In the genomic region with DNA sequence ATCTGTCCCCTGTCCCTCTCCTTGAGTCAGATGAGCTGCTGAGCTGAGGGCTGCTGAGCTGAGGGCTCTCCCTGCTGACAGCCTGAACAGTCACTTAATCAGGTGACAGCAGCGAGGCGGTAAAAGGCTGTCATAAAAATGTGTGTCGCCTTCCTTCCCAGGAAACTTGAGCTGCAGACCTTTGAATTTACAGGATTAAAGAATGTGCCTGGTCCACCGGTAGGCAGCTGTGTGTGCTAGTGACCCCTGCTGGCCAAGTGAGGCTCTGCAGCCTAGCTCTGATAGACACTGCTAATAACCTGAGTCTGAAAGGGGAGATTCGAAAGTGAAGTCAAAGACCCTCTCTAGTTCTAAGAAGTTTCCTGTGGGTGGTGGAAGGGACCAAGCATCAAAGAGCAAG, we compare ENCODE assay signal across 8 mouse cellular contexts. TPM values are rescaled to one million over a fixed set of nuclear protein-coding genes. Genes with fewer than 3 reads are reported as not detected.
DNase-seq lines count a peak whose midpoint lies in the region; ATAC-seq lines count a peak whose summit lies in the region.

No protein-coding gene starts in this region.

- WGBS in kidney, embryonic 16.5 days, result 8% methylated on average over 5 of the region's 5 CpGs
- WGBS in liver, embryonic 11.5 days, result 11% methylated on average over 5 of the region's 5 CpGs
- WGBS in neural tube, embryonic 14.5 days, result 8% methylated on average over 5 of the region's 5 CpGs

- DNase-seq in 3T3-L1 (ENCODE audit: low read depth, low spot score) (peak; percentile 76), WW6 (ENCODE audit: low read depth, low spot score) (peak; percentile 34)
- peak; percentile 87 to 89 for DNase-seq in cerebellum, postnatal 25 days
- DNase-seq in frontal cortex, postnatal 36 days (ENCODE audit: low spot score in 2 of 2), result peak; percentile 83 to 88
- DNase-seq in liver, embryonic 11.5 days (ENCODE audit: low spot score), result peak; percentile 51
- peak; percentile 54 for DNase-seq in thymus, postnatal 0 days (ENCODE audit: low spot score)

- H3K36me3 ChIP-seq in kidney, embryonic 16.5 days (ENCODE audit: insufficient read depth, low read length), result no peaks in the 10 kb centered on the region
- no peaks in the 10 kb centered on the region for H3K36me3 ChIP-seq in liver, embryonic 11.5 days (ENCODE audit: control insufficient read depth, insufficient read depth, low read length)
- H3K36me3 ChIP-seq in neural tube, embryonic 14.5 days (ENCODE audit: control insufficient read depth, insufficient read depth, low read length), result no peaks in the 10 kb centered on the region

- no peaks in the 10 kb centered on the region for H3K4me1 ChIP-seq in kidney, embryonic 16.5 days (ENCODE audit: insufficient read depth, low read length)
- no peaks in the 10 kb centered on the region for H3K4me1 ChIP-seq in liver, embryonic 11.5 days (replicated peaks; ENCODE audit: control insufficient read depth, insufficient read depth, low read length)
- peaks cover 3% of the 10 kb centered on the region; the same call in 1 of the 2 replicates for H3K4me1 ChIP-seq in neural tube, embryonic 14.5 days (ENCODE audit: control insufficient read depth, insufficient read depth, low read length)

- no peaks in the 10 kb centered on the region for H3K9me3 ChIP-seq in kidney, embryonic 16.5 days (ENCODE audit: low read length)
- no peaks in the 10 kb centered on the region for H3K9me3 ChIP-seq in liver, embryonic 11.5 days (ENCODE audit: control insufficient read depth, low read length)
- H3K9me3 ChIP-seq in neural tube, embryonic 14.5 days (ENCODE audit: control insufficient read depth, low read length), result no peaks in the 10 kb centered on the region

- no peak overlapping the region for H3K4me3 ChIP-seq in kidney, embryonic 16.5 days (ENCODE audit: low read length)
- no peak overlapping the region for H3K4me3 ChIP-seq in liver, embryonic 11.5 days (ENCODE audit: low read depth, low read length)
- H3K4me3 ChIP-seq in neural tube, embryonic 14.5 days (ENCODE audit: low read depth, low read length), result no peak overlapping the region

- H3K9ac ChIP-seq in kidney, embryonic 16.5 days (replicated peaks; ENCODE audit: low read length), result no peak overlapping the region
- H3K9ac ChIP-seq in liver, embryonic 11.5 days (ENCODE audit: low read depth, low read length), result no peak overlapping the region
- H3K9ac ChIP-seq in neural tube, embryonic 14.5 days (replicated peaks; ENCODE audit: low read depth, low read length), result no peak overlapping the region

- H3K4me2 ChIP-seq in kidney, embryonic 16.5 days (replicated peaks; ENCODE audit: low read depth, low read length), result no peak overlapping the region
- no peak overlapping the region for H3K4me2 ChIP-seq in liver, embryonic 11.5 days
- no peak overlapping the region for H3K4me2 ChIP-seq in neural tube, embryonic 14.5 days (ENCODE audit: low read depth, low read length)

- H3K27ac ChIP-seq in kidney, embryonic 16.5 days (ENCODE audit: low read length), result no peak overlapping the region
- H3K27ac ChIP-seq in liver, embryonic 11.5 days (ENCODE audit: low read depth, low read length), result no peak overlapping the region
- H3K27ac ChIP-seq in neural tube, embryonic 14.5 days (ENCODE audit: low read depth, low read length), result peak overlapping the region; percentile 25; the same call in 1 of the 2 replicates

- H3K27me3 ChIP-seq in kidney, embryonic 16.5 days (ENCODE audit: insufficient read depth, low read length), result no peaks in the 10 kb centered on the region
- 0 out of 2 replicates have a peak, but pooled peaks cover 2% of the 10 kb centered on the region for H3K27me3 ChIP-seq in liver, embryonic 11.5 days (replicated peaks; ENCODE audit: control insufficient read depth, insufficient read depth, low read length)
- no peaks in the 10 kb centered on the region for H3K27me3 ChIP-seq in neural tube, embryonic 14.5 days (ENCODE audit: control insufficient read depth, insufficient read depth, low read length)

- peak; percentile 51; the same call in 1 of the 2 replicates for ATAC-seq in kidney, embryonic 16.5 days (ENCODE audit: low FRiP score, low TSS enrichment)
- ATAC-seq in liver, embryonic 11.5 days (replicated peaks; ENCODE audit: low FRiP score), result no peak
- ATAC-seq in neural tube, embryonic 14.5 days (ENCODE audit: low read depth), result peak; percentile 56

RNA-seq across cellular contexts. Expression of a gene that starts 32.1 kb away (rescaled TPM):
- 0.16 and 0.17 TPM in 2 replicates for polyA plus RNA-seq in kidney, embryonic 16.5 days (2015; fragmentation: Nextera tagmentation; extraction: Ambion mirVana)
- 0.05 and 0.08 TPM in 2 replicates for polyA plus RNA-seq in liver, embryonic 11.5 days (2014; fragmentation: Nextera tagmentation; extraction: Ambion mirVana)
- 122 and 156 TPM in 2 replicates for polyA plus RNA-seq in neural tube, embryonic 14.5 days (2014; fragmentation: Nextera tagmentation; extraction: Ambion mirVana)
- 0.08 and 0.10 TPM in 2 replicates for polyA plus RNA-seq in thymus, postnatal 0 days (2015; fragmentation: Nextera tagmentation; extraction: Ambion mirVana)

Comparison
In these comparisons a context has a peak if more than half of its experiments do, and no peak if none do; other contexts are left out.
1. DNase-seq: peak in every context shown above with its lines; median percentile 88 in cerebellum, postnatal 25 days; 86 in frontal cortex, postnatal 36 days; 76 in 3T3-L1; 54 in thymus, postnatal 0 days; 51 in liver, embryonic 11.5 days; 34 in WW6.
2. RNA of a gene that starts 32.1 kb away (polyA plus RNA-seq): 122 to 156 TPM in neural tube, embryonic 14.5 days; 0.16 to 0.17 TPM in kidney, embryonic 16.5 days, 0.08 to 0.10 TPM in thymus, postnatal 0 days and 0.05 to 0.08 TPM in liver, embryonic 11.5 days; every median in the first group is over 100 times any median in the second.